Mouse (Mus musculus) kidney, adult 2 months (tissue): Measurements from ENCODE around the gene Paxip1.

ENCODE experiments used
- CTCF ChIP-seq: fragments of 200-500 bp; conservative IDR thresholded peaks from 2 replicates; pipeline ENCODE4 v1.5.1; 2011; ENCODE audit warnings: low read depth, mild to moderate bottlenecking, control low read depth, low read length, moderate library complexity, mixed read lengths; ENCODE audit not compliant: insufficient read depth, insufficient read length
- POLR2A ChIP-seq: fragments of 200-500 bp; IDR thresholded peaks from one replicate; pipeline ENCODE4 v1.6.1; 2011; ENCODE audit warnings: low read depth, low read length, control low read depth

- TF ChIP-seq CTCF (no peak), POLR2A (no peak)
These were observed 27.6 kb upstream of the Paxip1 start for GRCm38 (mm10) chr5:27818840-27819672.
